Mouse (Mus musculus) cerebellum, adult 18-20 months (tissue): ENCODE results near the gene Rbm47.

Experiments used
- DNase-seq, 2 experiments: peaks; one replicate each; pipeline ENCODE4 v3.0.0; 2021

Gene Rbm47

GRCm38 (mm10) chr5:66124931-66125330 is 48.0 kb downstream of the Rbm47 start:
- no peak for DNase-seq

GRCm38 (mm10) chr5:66124089-66124400 is 48.9 kb downstream of the Rbm47 start:
- DNase-seq, result no peak

- no peak for DNase-seq
These were observed 49.4 kb downstream of the Rbm47 start for GRCm38 (mm10) chr5:66123295-66124088.

GRCm38 (mm10) chr5:66121255-66121654 is 51.7 kb downstream of the Rbm47 start:
- no peak for DNase-seq

- DNase-seq, result no peak
These were observed 58.2 kb downstream of the Rbm47 start for GRCm38 (mm10) chr5:66114751-66115150.

- no peak for DNase-seq
These were observed 58.7 kb downstream of the Rbm47 start for GRCm38 (mm10) chr5:66114208-66114607.

- DNase-seq, result no peak
These were observed 60.9 kb downstream of the Rbm47 start for GRCm38 (mm10) chr5:66112059-66112458.

GRCm38 (mm10) chr5:66106372-66106771 is 66.5 kb downstream of the Rbm47 start:
- DNase-seq, result no peak

GRCm38 (mm10) chr5:66105946-66106345 is 67.0 kb downstream of the Rbm47 start:
- DNase-seq, result no peak

- DNase-seq, result no peak
These were observed 67.6 kb downstream of the Rbm47 start for GRCm38 (mm10) chr5:66105366-66105765.

GRCm38 (mm10) chr5:66103386-66103785 is 69.5 kb downstream of the Rbm47 start:
- no peak for DNase-seq

GRCm38 (mm10) chr5:66102821-66103220 is 70.1 kb downstream of the Rbm47 start:
- DNase-seq, result no peak

GRCm38 (mm10) chr5:66101577-66101976 is 71.3 kb downstream of the Rbm47 start:
- no peak for DNase-seq

GRCm38 (mm10) chr5:66100322-66100721 is 72.6 kb downstream of the Rbm47 start:
- no peak for DNase-seq

- no peak for DNase-seq
These were observed 74.6 kb downstream of the Rbm47 start for GRCm38 (mm10) chr5:66098094-66098871.

- DNase-seq, result no peak
These were observed 76.8 kb downstream of the Rbm47 start for GRCm38 (mm10) chr5:66096081-66096480.

- no peak for DNase-seq
These were observed 77.8 kb downstream of the Rbm47 start for GRCm38 (mm10) chr5:66095166-66095565.

- DNase-seq, result no peak
These were observed 82.9 kb downstream of the Rbm47 start for GRCm38 (mm10) chr5:66090037-66090436.

GRCm38 (mm10) chr5:66089600-66089999 is 83.3 kb downstream of the Rbm47 start:
- no peak for DNase-seq

GRCm38 (mm10) chr5:66088902-66089295 is 84.0 kb downstream of the Rbm47 start:
- DNase-seq, result no peak

- DNase-seq, result no peak
These were observed 84.5 kb downstream of the Rbm47 start for GRCm38 (mm10) chr5:66088247-66088901.

- DNase-seq, result no peak
These were observed 86.0 kb downstream of the Rbm47 start for GRCm38 (mm10) chr5:66086952-66087351.

GRCm38 (mm10) chr5:66086304-66086703 is 86.6 kb downstream of the Rbm47 start:
- DNase-seq, result no peak

- no peak for DNase-seq
These were observed 87.4 kb downstream of the Rbm47 start for GRCm38 (mm10) chr5:66085478-66085877.
